Mouse (Mus musculus): Measurements from ENCODE around the gene Lyrm4.

- TF ChIP-seq CTCF (IDR thresholded peaks at IDR 0.05; ENCODE audit: extremely low read depth, insufficient read length, insufficient replicate concordance, low read depth, low read length): no peak
- no peak for TF ChIP-seq POLR2A (IDR thresholded peaks at IDR 0.05; ENCODE audit: low read depth, low read length)
Observed at GRCm38 (mm10) chr13:35995231-35995630, 122.1 kb downstream of the Lyrm4 start.
